Mouse (Mus musculus) embryonic facial prominence, embryonic 11.5 days (tissue): ENCODE measurements around the gene Six4. TPM values are rescaled to one million over a fixed set of nuclear protein-coding genes. Genes with fewer than 3 reads are reported as not detected.

Source experiments
- ATAC-seq: fragments of 200-750 bp; cut with Nextera tagmentation; replicated peaks from 2 replicates; pipeline ENCODE4 v1.8.0; 2017; ENCODE audit warnings: low read depth; ENCODE audit not compliant: insufficient number of reproducible peaks, low FRiP score, low TSS enrichment
- DNase-seq: peaks from one replicate; pipeline ENCODE4 v3.0.0-alpha.2; 2015; ENCODE audit warnings: low spot score
- H3K27ac ChIP-seq: fragments of 300-500 bp; sonication (generic); replicated peaks from 2 replicates; pipeline ENCODE4 v1.5.1; 2014; ENCODE audit warnings: mild to moderate bottlenecking, low read depth, low read length, control low read depth
- H3K27me3 ChIP-seq: fragments of 300-500 bp; sonication (generic); 2 replicates; pipeline ENCODE4 v1.6.1; 2014; ENCODE audit warnings: mild to moderate bottlenecking, low read length, moderate library complexity, mixed read lengths; ENCODE audit not compliant: control insufficient read depth, insufficient read depth
- H3K36me3 ChIP-seq: fragments of 300-500 bp; sonication (generic); replicated peaks from 2 replicates; pipeline ENCODE4 v1.6.1; 2014; ENCODE audit warnings: low read depth, mild to moderate bottlenecking, low read length, moderate library complexity, mixed read lengths; ENCODE audit not compliant: control insufficient read depth, insufficient read depth
- H3K4me1 ChIP-seq: fragments of 300-500 bp; sonication (generic); 2 replicates; pipeline ENCODE4 v1.6.1; 2014; ENCODE audit warnings: low read length, mixed read lengths; ENCODE audit not compliant: control insufficient read depth, insufficient read depth
- H3K4me2 ChIP-seq: fragments of 300-500 bp; sonication (generic); 2 replicates; pipeline ENCODE4 v1.6.1; 2014; ENCODE audit warnings: low read depth, mild to moderate bottlenecking, control low read depth, low read length, moderate library complexity
- H3K4me3 ChIP-seq: fragments of 300-500 bp; sonication (generic); 2 replicates; pipeline ENCODE4 v1.5.1; 2014; ENCODE audit warnings: low read depth, low read length, control low read depth
- H3K9ac ChIP-seq: fragments of 300-500 bp; sonication (generic); replicated peaks from 2 replicates; pipeline ENCODE4 v1.6.1; 2014; ENCODE audit warnings: mild to moderate bottlenecking, control low read depth, low read length
- H3K9me3 ChIP-seq: fragments of 300-500 bp; sonication (generic); replicated peaks from 2 replicates; pipeline ENCODE4 v1.6.1; 2016; ENCODE audit warnings: mild to moderate bottlenecking, low read length, inconsistent platforms, mixed read lengths; ENCODE audit not compliant: control insufficient read depth
- WGBS: fragments of 180-500 bp; shearing (Covaris S2); extraction: QIAGEN DNeasy Blood & Tissue Kit; methylation state at CpG from one replicate; pipeline ENCODE4 v1.1.7; 2014; 5-methylcytosine and 5-hydroxymethylcytosine counted together
- polyA plus RNA-seq: library from polyadenylated mRNA; unstranded; fragments of >200 nt; fragmentation: Nextera tagmentation; extraction: Ambion mirVana; gene quantifications from 2 replicates; pipeline ENCODE4 v1.2.1, GENCODE M21; 2014

Six4 gene
- polyA plus RNA-seq, 1 experiment from 2014 or later, result 16.9 TPM

GRCm38 (mm10) chr12:73123093-73124041, 10.1 kb upstream of the Six4 start, which contains the start of gene Mnat1:
TSS of gene Mnat1 (plus strand) at chr12:73123717.
- Histone ChIP-seq H3K4me2 (peak within 1 kb of the TSS; percentile 48), H3K4me1 (no peaks in the 10 kb centered on the region), H3K9me3 (no peaks in the 10 kb centered on the region), H3K27ac (no peak within 1 kb of the TSS; the same call in 1 of the 2 replicates), H3K27me3 (no peaks in the 10 kb centered on the region), H3K36me3 (no peaks in the 10 kb centered on the region), H3K4me3 (peak within 1 kb of the TSS; percentile 80), H3K9ac (peak within 1 kb of the TSS; percentile 73)
- WGBS, result 2% methylated on average over 23 of the region's 23 CpGs
- ATAC-seq, result 0 out of 2 replicates have a peak, but pooled peaks have one; percentile 56
- DNase-seq, result peak; percentile 85

GRCm38 (mm10) chr12:73112326-73113087, 749 bp downstream of the Six4 start:
- Histone ChIP-seq H3K4me2 (peak overlapping the region; percentile 91), H3K9ac (peak overlapping the region; percentile 94), H3K27me3 (no peaks in the 10 kb centered on the region), H3K4me1 (0 out of 2 replicates have a peak, but pooled peaks cover 2% of the 10 kb centered on the region), H3K36me3 (no peaks in the 10 kb centered on the region), H3K27ac (peak overlapping the region; percentile 97), H3K9me3 (no peaks in the 10 kb centered on the region), H3K4me3 (peak overlapping the region; percentile 92)
- DNase-seq (peak; percentile 61), ATAC-seq (peak; percentile 8; the same call in 1 of the 2 replicates)
- 0% methylated on average over 64 of the region's 71 CpGs for whole genome bisulfite sequencing

- under 1% methylated on average over 42 of the region's 44 CpGs for WGBS
- Histone ChIP-seq H3K4me3 (peak overlapping the region; percentile 92), H3K4me2 (peak overlapping the region; percentile 91), H3K4me1 (0 out of 2 replicates have a peak, but pooled peaks cover 2% of the 10 kb centered on the region), H3K36me3 (no peaks in the 10 kb centered on the region), H3K9me3 (no peaks in the 10 kb centered on the region), H3K27me3 (no peaks in the 10 kb centered on the region), H3K27ac (peak overlapping the region; percentile 97), H3K9ac (peak overlapping the region; percentile 94)
- DNase-seq (peak; percentile 74), ATAC-seq (peak; percentile 39; the same call in 1 of the 2 replicates)
Observed at GRCm38 (mm10) chr12:73111561-73112325, 1.5 kb downstream of the Six4 start.

GRCm38 (mm10) chr12:73110431-73111111, 2.7 kb downstream of the Six4 start:
- H3K36me3 ChIP-seq, result no peaks in the 10 kb centered on the region; the same call in 1 of the 2 replicates
- peak overlapping the region; percentile 94 for H3K9ac ChIP-seq
- peak overlapping the region; percentile 92 for H3K4me3 ChIP-seq
- 2% methylated on average over 22 of the region's 23 CpGs for WGBS
- H3K9me3 ChIP-seq, result no peaks in the 10 kb centered on the region
- H3K27ac ChIP-seq, result no peak overlapping the region
- DNase-seq (peak; percentile 59), ATAC-seq (peak; percentile 49)
- peak overlapping the region; percentile 91 for H3K4me2 ChIP-seq
- H3K4me1 ChIP-seq, result 0 out of 2 replicates have a peak, but pooled peaks cover 2% of the 10 kb centered on the region
- no peaks in the 10 kb centered on the region for H3K27me3 ChIP-seq

GRCm38 (mm10) chr12:73107821-73108220, 5.4 kb downstream of the Six4 start:
- H3K4me1 ChIP-seq, result 0 out of 2 replicates have a peak, but pooled peaks cover 2% of the 10 kb centered on the region
- ATAC-seq, result no peak
- no peak overlapping the region for H3K27ac ChIP-seq
- H3K36me3 ChIP-seq, result peaks cover 9% of the 10 kb centered on the region
- no peak overlapping the region for H3K4me2 ChIP-seq
- WGBS, result 42% methylated on average over 2 of the region's 2 CpGs
- no peaks in the 10 kb centered on the region for H3K27me3 ChIP-seq
- no peak overlapping the region for H3K4me3 ChIP-seq
- H3K9ac ChIP-seq, result no peak overlapping the region
- H3K9me3 ChIP-seq, result no peaks in the 10 kb centered on the region; the same call in 1 of the 2 replicates
- no peak for DNase-seq

- DNase-seq (peak; percentile 52), ATAC-seq (no peak)
- H3K4me1 ChIP-seq, result no peaks in the 10 kb centered on the region
- H3K9ac ChIP-seq, result no peak overlapping the region
- no peak overlapping the region for H3K27ac ChIP-seq
- H3K4me2 ChIP-seq, result no peak overlapping the region
- H3K4me3 ChIP-seq, result no peak overlapping the region
- H3K9me3 ChIP-seq, result no peaks in the 10 kb centered on the region; the same call in 1 of the 2 replicates
- no peaks in the 10 kb centered on the region for H3K27me3 ChIP-seq
- H3K36me3 ChIP-seq, result peaks cover 11% of the 10 kb centered on the region
- WGBS, result 48% methylated on average over 12 of the region's 12 CpGs
Observed at GRCm38 (mm10) chr12:73103713-73104112, 9.5 kb downstream of the Six4 start.

- H3K9me3 ChIP-seq, result no peaks in the 10 kb centered on the region; the same call in 1 of the 2 replicates
- H3K9ac ChIP-seq, result no peak overlapping the region
- no peak overlapping the region for H3K4me2 ChIP-seq
- no peak overlapping the region for H3K4me3 ChIP-seq
- peaks cover 10% of the 10 kb centered on the region for H3K36me3 ChIP-seq
- 81% methylated on average over 4 of the region's 4 CpGs for WGBS
- H3K27me3 ChIP-seq, result no peaks in the 10 kb centered on the region
- ATAC-seq (no peak), DNase-seq (no peak)
- H3K27ac ChIP-seq, result no peak overlapping the region
- H3K4me1 ChIP-seq, result no peaks in the 10 kb centered on the region
Observed at GRCm38 (mm10) chr12:73098593-73098992, 14.7 kb downstream of the Six4 start.
